Mouse (Mus musculus) ES-E14 (cell line): ENCODE data around the gene Itga9.

Source experiments
- CHD2 ChIP-seq: IDR thresholded peaks from 2 replicates; pipeline ENCODE4 v1.6.1; 2014; ENCODE audit warnings: mild to moderate bottlenecking, low read depth, low read length, inconsistent platforms
- HCFC1 ChIP-seq: IDR thresholded peaks from 2 replicates; pipeline ENCODE4 v1.6.1; 2012; ENCODE audit warnings: low read length, inconsistent platforms, borderline replicate concordance; ENCODE audit not compliant: insufficient read depth

- TF ChIP-seq HCFC1 (no peak), CHD2 (no peak)
Observed at GRCm38 (mm10) chr9:118885785-118886184, 279.3 kb downstream of the Itga9 start.
